Mouse (Mus musculus): ENCODE data around the gene Wwox.

DNA sequence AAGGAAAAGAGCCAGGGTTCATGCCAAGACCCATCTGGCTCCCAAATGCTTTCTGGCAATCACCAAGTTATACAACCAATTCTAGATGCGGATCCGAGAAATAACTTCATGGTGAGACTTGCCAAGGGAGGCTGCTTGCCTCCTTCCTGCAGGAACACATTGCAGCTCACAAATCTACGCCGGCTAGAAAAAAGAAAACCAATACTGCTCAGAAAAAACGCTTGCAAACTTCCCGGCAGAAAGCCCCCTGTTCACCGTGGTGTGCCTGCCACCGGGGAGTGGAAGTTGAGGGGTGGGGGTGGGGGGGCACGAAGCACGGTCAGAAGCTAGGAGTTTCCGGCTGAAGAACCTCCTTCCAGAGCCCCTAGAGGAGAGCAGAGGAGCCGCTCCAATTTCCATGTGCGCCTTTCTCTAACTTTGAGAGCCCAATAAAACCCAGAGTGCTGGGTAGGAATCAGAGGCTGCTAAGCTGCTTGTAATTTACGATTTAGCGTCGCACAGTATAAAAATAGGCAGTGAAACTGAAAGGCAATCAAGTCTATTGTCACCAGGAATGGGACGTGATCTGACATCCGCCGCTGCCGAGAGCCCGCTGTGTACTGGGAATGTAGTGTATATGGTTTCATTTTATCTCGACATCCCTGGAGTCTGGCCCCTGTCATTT lies 720.4 kb downstream of the Wwox start:
- TF ChIP-seq CTCF (IDR thresholded peaks at IDR 0.05; ENCODE audit: control insufficient read depth, insufficient read depth, low read length) (no peak), POLR2A (IDR thresholded peaks at IDR 0.05; ENCODE audit: borderline replicate concordance, control insufficient read depth, low read depth, low read length) (no peak)
